Mouse (Mus musculus) midbrain, embryonic 11.5 days (tissue): ENCODE data around the gene Map3k3. TPM values are rescaled to one million over a fixed set of nuclear protein-coding genes. Genes with fewer than 3 reads are reported as not detected.

Source experiments
- ATAC-seq: fragments of 200-750 bp; cut with Nextera tagmentation; 2 replicates; pipeline ENCODE4 v1.8.0; 2017; ENCODE audit warnings: moderate TSS enrichment, moderate library complexity; ENCODE audit not compliant: low FRiP score
- DNase-seq: peaks from one replicate; pipeline ENCODE4 v3.0.0; 2015; ENCODE audit warnings: low spot score; ENCODE audit errors: missing footprints
- H3K27ac ChIP-seq: fragments of 300-500 bp; sonication (generic); 2 replicates; pipeline ENCODE4 v1.5.1; 2014; ENCODE audit warnings: low read depth, low read length
- H3K27me3 ChIP-seq: fragments of 300-500 bp; sonication (generic); 2 replicates; pipeline ENCODE4 v1.6.1; 2014; ENCODE audit warnings: mild to moderate bottlenecking, low read length, moderate library complexity, mixed read lengths; ENCODE audit not compliant: control insufficient read depth, insufficient read depth
- H3K36me3 ChIP-seq: fragments of 300-500 bp; sonication (generic); 2 replicates; pipeline ENCODE4 v1.6.1; 2014; ENCODE audit warnings: mild to moderate bottlenecking, low read length, moderate library complexity, mixed read lengths; ENCODE audit not compliant: control insufficient read depth, insufficient read depth
- H3K4me1 ChIP-seq: fragments of 300-500 bp; sonication (generic); 2 replicates; pipeline ENCODE4 v1.6.1; 2014; ENCODE audit warnings: low read length; ENCODE audit not compliant: control insufficient read depth, insufficient read depth
- H3K4me2 ChIP-seq: fragments of 300-500 bp; sonication (generic); 2 replicates; pipeline ENCODE4 v1.6.1; 2014; ENCODE audit warnings: mild to moderate bottlenecking, moderate library complexity
- H3K4me3 ChIP-seq: fragments of 300-500 bp; sonication (generic); 2 replicates; pipeline ENCODE4 v1.5.1; 2014; ENCODE audit warnings: low read depth, low read length
- H3K9ac ChIP-seq: fragments of 300-500 bp; sonication (generic); 2 replicates; pipeline ENCODE4 v1.6.1; 2014; ENCODE audit warnings: low read length
- H3K9me3 ChIP-seq: fragments of 300-500 bp; sonication (generic); 2 replicates; pipeline ENCODE4 v1.6.1; 2016; ENCODE audit warnings: low read length; ENCODE audit not compliant: control insufficient read depth
- WGBS: fragments of 180-500 bp; shearing (Covaris S2); extraction: QIAGEN DNeasy Blood & Tissue Kit; methylation state at CpG from one replicate; pipeline ENCODE4 v1.1.7; 2014; 5-methylcytosine and 5-hydroxymethylcytosine counted together
- polyA plus RNA-seq: library from polyadenylated mRNA; unstranded; fragments of >200 nt; fragmentation: Nextera tagmentation; extraction: Ambion mirVana; gene quantifications from 2 replicates; pipeline ENCODE4 v1.2.1, GENCODE M21; 2014

Gene Map3k3
- polyA plus RNA-seq = 14.9 and 16.8 TPM in 2 replicates

- DNase-seq = peak; percentile 99
- peak within 1 kb of the TSS; percentile 67 for H3K4me3 ChIP-seq
- peak within 1 kb of the TSS; percentile 89 for H3K9ac ChIP-seq
- peak within 1 kb of the TSS; percentile 95 for H3K27ac ChIP-seq
- H3K27me3 ChIP-seq = no peaks in the 10 kb centered on the region
- peaks cover 4% of the 10 kb centered on the region for H3K4me1 ChIP-seq
- ATAC-seq = peak; percentile 98
- no peaks in the 10 kb centered on the region for H3K36me3 ChIP-seq
- peak within 1 kb of the TSS; percentile 54 for H3K4me2 ChIP-seq
- no peaks in the 10 kb centered on the region for H3K9me3 ChIP-seq
- WGBS = under 1% methylated on average over 69 of the region's 69 CpGs
Measured at GRCm38 (mm10) chr11:106083708-106084701, at the start of gene Map3k3. Map3k3 (plus strand) TSS chr11:106084613.

GRCm38 (mm10) chr11:106034986-106035385 is 49.4 kb upstream of the Map3k3 start:
- no peak overlapping the region for H3K27ac ChIP-seq
- no peak overlapping the region for H3K9ac ChIP-seq
- no peaks in the 10 kb centered on the region for H3K9me3 ChIP-seq
- H3K4me2 ChIP-seq = no peak overlapping the region
- ATAC-seq (no peak), DNase-seq (no peak)
- peaks cover 13% of the 10 kb centered on the region for H3K4me1 ChIP-seq
- no peaks in the 10 kb centered on the region for H3K36me3 ChIP-seq
- H3K27me3 ChIP-seq = no peaks in the 10 kb centered on the region
- no peak overlapping the region for H3K4me3 ChIP-seq
- WGBS = 89% methylated on average over 9 of the region's 9 CpGs

- WGBS = under 1% methylated on average over 64 of the region's 66 CpGs
Measured at GRCm38 (mm10) chr11:106036548-106037417, 47.6 kb upstream of the Map3k3 start, which contains the start of gene Dcaf7. Dcaf7 (plus strand) TSS chr11:106036872.

DNA sequence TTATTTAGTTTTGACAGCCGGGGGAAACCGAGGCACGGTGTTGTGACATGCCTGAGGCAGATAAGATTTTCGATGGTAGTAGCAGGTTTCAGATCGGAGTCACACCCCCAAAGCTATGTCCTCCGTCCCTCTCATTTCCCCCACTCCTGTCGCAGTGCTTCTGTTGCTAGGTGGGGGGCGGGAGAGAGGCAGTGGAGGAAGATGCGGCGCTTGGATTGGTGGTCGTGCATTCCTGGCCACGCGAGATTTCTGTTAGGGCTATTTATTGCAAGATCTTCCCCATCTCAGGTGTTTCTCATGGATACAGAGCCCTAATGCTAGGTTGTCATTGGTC is 47.0 kb upstream of the Map3k3 start:
- ATAC-seq = no peak

More at GRCm38 (mm10) chr11:106036548-106037417, 47.6 kb upstream of the Map3k3 start, which contains the start of gene Dcaf7:
- H3K27me3 ChIP-seq = no peaks in the 10 kb centered on the region
- no peaks in the 10 kb centered on the region for H3K36me3 ChIP-seq
- DNase-seq (peak; percentile 100), ATAC-seq (peak; percentile 99)
- H3K27ac ChIP-seq = peak within 1 kb of the TSS; percentile 84
- no peaks in the 10 kb centered on the region for H3K9me3 ChIP-seq
- H3K4me2 ChIP-seq = peak within 1 kb of the TSS; percentile 87
- peak within 1 kb of the TSS; percentile 90 for H3K9ac ChIP-seq
- peaks cover 13% of the 10 kb centered on the region for H3K4me1 ChIP-seq
- peak within 1 kb of the TSS; percentile 98 for H3K4me3 ChIP-seq

GRCm38 (mm10) chr11:106044349-106044748 is 40.1 kb upstream of the Map3k3 start:
- H3K27ac ChIP-seq = no peak overlapping the region
- ATAC-seq (no peak), DNase-seq (no peak)
- no peaks in the 10 kb centered on the region for H3K4me1 ChIP-seq
- no peak overlapping the region for H3K4me3 ChIP-seq
- H3K4me2 ChIP-seq = no peak overlapping the region
- no peaks in the 10 kb centered on the region for H3K9me3 ChIP-seq
- no peaks in the 10 kb centered on the region for H3K27me3 ChIP-seq
- H3K9ac ChIP-seq = no peak overlapping the region
- H3K36me3 ChIP-seq = peaks cover 6% of the 10 kb centered on the region

More for the DNA sequence above, 47.0 kb upstream of the Map3k3 start:
- peak; percentile 95 for DNase-seq
- Histone ChIP-seq H3K4me3 (peak overlapping the region; percentile 98), H3K27ac (peak overlapping the region; percentile 84), H3K4me2 (peak overlapping the region; percentile 87), H3K9ac (peak overlapping the region; percentile 90), H3K27me3 (no peaks in the 10 kb centered on the region), H3K36me3 (no peaks in the 10 kb centered on the region), H3K9me3 (no peaks in the 10 kb centered on the region), H3K4me1 (peaks cover 13% of the 10 kb centered on the region)
- WGBS = under 1% methylated on average over 13 of the region's 13 CpGs

DNA sequence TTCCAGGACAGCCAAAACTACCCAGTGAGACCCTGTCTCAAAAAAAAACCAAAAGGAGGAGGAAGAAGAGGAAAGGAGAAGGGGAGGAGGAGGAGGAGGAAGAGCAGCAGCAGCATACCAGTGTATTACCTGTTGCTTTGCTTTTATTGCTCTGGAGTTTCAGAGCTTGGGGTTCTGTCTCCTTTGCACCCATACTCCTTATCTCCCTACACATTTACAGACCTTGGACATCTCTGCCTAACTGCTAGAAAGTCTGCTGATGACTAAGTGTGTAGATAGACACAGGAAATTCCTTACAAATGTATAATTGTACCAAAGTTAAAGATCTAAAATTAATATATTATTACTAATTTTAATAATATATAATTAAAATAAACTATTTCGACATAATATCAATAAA is 39.2 kb upstream of the Map3k3 start:
- no peaks in the 10 kb centered on the region for H3K4me1 ChIP-seq
- H3K4me3 ChIP-seq = no peak overlapping the region
- H3K36me3 ChIP-seq = peaks cover 6% of the 10 kb centered on the region
- ATAC-seq = no peak
- no peaks in the 10 kb centered on the region for H3K27me3 ChIP-seq
- DNase-seq = no peak
- H3K9me3 ChIP-seq = no peaks in the 10 kb centered on the region
- WGBS = 98% methylated on average over 1 of the region's 1 CpGs
- H3K4me2 ChIP-seq = no peak overlapping the region
- H3K27ac ChIP-seq = no peak overlapping the region
- H3K9ac ChIP-seq = no peak overlapping the region

- H3K4me2 ChIP-seq = no peak overlapping the region
- H3K27me3 ChIP-seq = no peaks in the 10 kb centered on the region
- H3K9me3 ChIP-seq = no peaks in the 10 kb centered on the region
- H3K36me3 ChIP-seq = peaks cover 6% of the 10 kb centered on the region
- DNase-seq = no peak
- 97% methylated on average over 3 of the region's 3 CpGs for WGBS
- H3K4me3 ChIP-seq = no peak overlapping the region
- H3K4me1 ChIP-seq = no peaks in the 10 kb centered on the region
- no peak overlapping the region for H3K9ac ChIP-seq
- no peak for ATAC-seq
- H3K27ac ChIP-seq = no peak overlapping the region
Measured at GRCm38 (mm10) chr11:106045780-106046179, 38.6 kb upstream of the Map3k3 start.

DNA sequence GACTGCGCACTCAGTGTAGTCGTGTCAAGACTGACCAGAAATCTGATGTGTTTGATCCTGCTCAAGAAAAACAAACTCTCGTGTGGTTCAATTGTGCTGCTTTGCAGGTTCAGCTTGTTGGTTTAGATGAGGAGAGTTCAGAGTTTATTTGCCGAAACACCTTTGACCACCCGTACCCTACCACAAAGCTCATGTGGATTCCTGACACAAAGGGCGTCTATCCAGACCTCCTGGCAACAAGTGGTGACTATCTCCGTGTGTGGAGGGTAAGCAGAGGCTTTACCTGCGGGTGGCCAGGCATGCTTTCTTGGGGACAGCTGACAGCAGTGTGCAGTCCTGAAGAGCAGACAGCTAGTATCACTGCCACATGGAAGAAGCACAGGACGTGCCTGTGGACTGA is 37.8 kb upstream of the Map3k3 start:
- DNase-seq = no peak
- no peak overlapping the region for H3K4me3 ChIP-seq
- no peaks in the 10 kb centered on the region for H3K27me3 ChIP-seq
- H3K9ac ChIP-seq = no peak overlapping the region
- H3K9me3 ChIP-seq = no peaks in the 10 kb centered on the region
- H3K4me1 ChIP-seq = no peaks in the 10 kb centered on the region
- H3K4me2 ChIP-seq = no peak overlapping the region
- WGBS = 82% methylated on average over 9 of the region's 9 CpGs
- H3K36me3 ChIP-seq = peaks cover 12% of the 10 kb centered on the region
- no peak overlapping the region for H3K27ac ChIP-seq
- no peak for ATAC-seq
